Mouse (Mus musculus): Measurements from ENCODE around the gene Plekha5.

GRCm38 (mm10) chr6:140576133-140576532, 152.3 kb downstream of the Plekha5 start:
- no peak for TF ChIP-seq CTCF (IDR thresholded peaks at IDR 0.05; ENCODE audit: low read depth, low read length)
- TF ChIP-seq POLR2A (IDR thresholded peaks at IDR 0.05; ENCODE audit: borderline replicate concordance, low read depth, low read length), result no peak

Measured in bone marrow macrophage, adult 2 months (primary cell).